Mouse (Mus musculus) ES-E14 (cell line): ENCODE measurements at regions not wholly inside any gene's neighbourhood (a gene's known extent, or its start where the extent isn't known, plus 50 kb on each side); places are given as distances from the start of the nearest gene placed in this dataset.

Experiments used
- DNase-seq: peaks from one replicate; pipeline ENCODE4 v3.0.0-alpha.2; 2013; ENCODE audit warnings: low read depth, low spot score
- H3K27ac ChIP-seq: 2 replicates; pipeline ENCODE4 v1.5.1; 2012; ENCODE audit warnings: low read depth, mild to moderate bottlenecking, low read length, moderate library complexity, mixed read lengths; ENCODE audit not compliant: poor library complexity, insufficient read depth, severe bottlenecking
- H3K36me3 ChIP-seq: 2 replicates; pipeline ENCODE4 v1.6.1; 2012; ENCODE audit warnings: mild to moderate bottlenecking, low read length, moderate library complexity, mixed read lengths; ENCODE audit not compliant: control insufficient read depth, poor library complexity, insufficient read depth, severe bottlenecking
- H3K4me1 ChIP-seq, 2 experiments: fragments of 150-350 bp in 1 of 2; sonication (generic) in 1 of 2; 2 replicates each; pipeline ENCODE4 v1.6.1; 2012; ENCODE audit warnings: low read length in 2 of 2, mild to moderate bottlenecking in 1 of 2, mixed read lengths in 1 of 2; ENCODE audit not compliant: control insufficient read depth in 2 of 2, insufficient read depth in 2 of 2, poor library complexity in 1 of 2
- H3K4me3 ChIP-seq, 2 experiments: fragments of 150-350 bp in 1 of 2; sonication (generic) in 1 of 2; 2 replicates each; pipeline ENCODE4 v1.5.1; 2012; ENCODE audit warnings: low read length in 2 of 2, low read depth in 1 of 2, mild to moderate bottlenecking in 1 of 2, mixed read lengths in 1 of 2; ENCODE audit not compliant: insufficient read depth in 1 of 2, poor library complexity in 1 of 2, severe bottlenecking in 1 of 2
- H3K9ac ChIP-seq: 2 replicates; pipeline ENCODE4 v1.6.1; 2012; ENCODE audit warnings: low read depth, mild to moderate bottlenecking, low read length, mixed read lengths; ENCODE audit not compliant: poor library complexity, insufficient read depth, severe bottlenecking
- H3K9me3 ChIP-seq: fragments of 150-350 bp; sonication (generic); 2 replicates; pipeline ENCODE4 v1.6.1; 2012; ENCODE audit warnings: low read depth, mild to moderate bottlenecking, low read length; ENCODE audit not compliant: control insufficient read depth, insufficient read depth
- CHD2 ChIP-seq: IDR thresholded peaks from 2 replicates; pipeline ENCODE4 v1.6.1; 2014; ENCODE audit warnings: mild to moderate bottlenecking, low read depth, low read length, inconsistent platforms
- HCFC1 ChIP-seq: IDR thresholded peaks from 2 replicates; pipeline ENCODE4 v1.6.1; 2012; ENCODE audit warnings: low read length, inconsistent platforms, borderline replicate concordance; ENCODE audit not compliant: insufficient read depth
- MAFK ChIP-seq: IDR thresholded peaks from 2 replicates; pipeline ENCODE4 v1.6.1; 2014; ENCODE audit warnings: mild to moderate bottlenecking, low read depth, low read length, inconsistent platforms; ENCODE audit not compliant: insufficient read depth
- ZC3H11A ChIP-seq: IDR thresholded peaks from 2 replicates; pipeline ENCODE4 v1.6.1; 2012; ENCODE audit warnings: low read depth, mild to moderate bottlenecking, inconsistent platforms, low read length, borderline replicate concordance
- ZNF384 ChIP-seq: IDR thresholded peaks from 2 replicates; pipeline ENCODE4 v1.6.1; 2012; ENCODE audit warnings: low read depth, low read length, inconsistent platforms
- in situ Hi-C, 2 experiments: fragments of 600-800 bp; cut with MboI; formaldehyde crosslinking; loops; one replicate each; pipeline ENCODE4 v1.15.1; 2025; ENCODE audit warnings: low sequenced_read_pairs in 2 of 2, inconsistent platforms in 1 of 2; ENCODE audit not compliant: unreplicated experiment in 2 of 2

- Histone ChIP-seq H3K36me3 (no peaks in the 10 kb centered on the region), H3K9me3 (no peaks in the 10 kb centered on the region), H3K4me1 (no peaks in the 10 kb centered on the region), H3K27ac (no peak overlapping the region), H3K9ac (no peak overlapping the region), H3K4me3 (no peak overlapping the region)
- DNase-seq, result no peak
- in situ Hi-C loops, result no loop called here
- TF ChIP-seq MAFK (no peak), ZNF384 (no peak), CHD2 (no peak), HCFC1 (no peak), ZC3H11A (no peak)
Observed at GRCm38 (mm10) chr6:109370286-109370685, 541.8 kb downstream of the Edem1 start.

- no peak for DNase-seq
- Histone ChIP-seq H3K4me1 (no peaks in the 10 kb centered on the region), H3K27ac (no peak overlapping the region), H3K9ac (no peak overlapping the region), H3K36me3 (no peaks in the 10 kb centered on the region), H3K9me3 (no peaks in the 10 kb centered on the region), H3K4me3 (no peak overlapping the region)
- in situ Hi-C loops, result no loop called here
- TF ChIP-seq MAFK, result no peak
- no peak for TF ChIP-seq HCFC1
- no peak for TF ChIP-seq ZNF384
- no peak for TF ChIP-seq CHD2
- TF ChIP-seq ZC3H11A, result no peak
Observed at GRCm38 (mm10) chr6:109371931-109372330, 543.5 kb downstream of the Edem1 start.

GRCm38 (mm10) chr6:109387212-109387611, 558.8 kb downstream of the Edem1 start:
- TF ChIP-seq MAFK (no peak), CHD2 (no peak), HCFC1 (no peak), ZC3H11A (no peak), ZNF384 (no peak)
- in situ Hi-C loops, result no loop called here

GRCm38 (mm10) chr6:109389781-109390180, 561.3 kb downstream of the Edem1 start:
- in situ Hi-C loops, result no loop called here
- no peak overlapping the region for H3K4me3 ChIP-seq

More at GRCm38 (mm10) chr6:109387212-109387611, 558.8 kb downstream of the Edem1 start:
- Histone ChIP-seq H3K27ac (no peak overlapping the region), H3K36me3 (no peaks in the 10 kb centered on the region), H3K4me1 (no peaks in the 10 kb centered on the region), H3K9ac (no peak overlapping the region), H3K4me3 (no peak overlapping the region), H3K9me3 (no peaks in the 10 kb centered on the region)
- no peak for DNase-seq

GRCm38 (mm10) chr6:109398690-109399089, 570.2 kb downstream of the Edem1 start:
- no peak overlapping the region for H3K27ac ChIP-seq
- no peak for TF ChIP-seq CHD2
- no peak for TF ChIP-seq HCFC1
- peak; percentile 51; the same call in 1 of the 2 replicates for TF ChIP-seq ZC3H11A
- peak; percentile 64 for TF ChIP-seq ZNF384
- no peak for TF ChIP-seq MAFK
- DNase-seq, result peak; percentile 27
- in situ Hi-C loops, result no loop called here
- no peaks in the 10 kb centered on the region for H3K9me3 ChIP-seq
- no peaks in the 10 kb centered on the region for H3K36me3 ChIP-seq
- H3K4me3 ChIP-seq, result no peak overlapping the region
- no peaks in the 10 kb centered on the region for H3K4me1 ChIP-seq
- H3K9ac ChIP-seq, result no peak overlapping the region

More at GRCm38 (mm10) chr6:109389781-109390180, 561.3 kb downstream of the Edem1 start:
- Histone ChIP-seq H3K27ac (no peak overlapping the region), H3K9me3 (no peaks in the 10 kb centered on the region), H3K9ac (no peak overlapping the region), H3K4me1 (no peaks in the 10 kb centered on the region), H3K36me3 (no peaks in the 10 kb centered on the region)
- DNase-seq, result no peak
- no peak for TF ChIP-seq CHD2
- no peak for TF ChIP-seq HCFC1
- TF ChIP-seq MAFK, result no peak
- TF ChIP-seq ZC3H11A, result no peak
- no peak for TF ChIP-seq ZNF384
